Mouse (Mus musculus): ENCODE measurements around the gene Fryl.

The Fryl gene

DNA sequence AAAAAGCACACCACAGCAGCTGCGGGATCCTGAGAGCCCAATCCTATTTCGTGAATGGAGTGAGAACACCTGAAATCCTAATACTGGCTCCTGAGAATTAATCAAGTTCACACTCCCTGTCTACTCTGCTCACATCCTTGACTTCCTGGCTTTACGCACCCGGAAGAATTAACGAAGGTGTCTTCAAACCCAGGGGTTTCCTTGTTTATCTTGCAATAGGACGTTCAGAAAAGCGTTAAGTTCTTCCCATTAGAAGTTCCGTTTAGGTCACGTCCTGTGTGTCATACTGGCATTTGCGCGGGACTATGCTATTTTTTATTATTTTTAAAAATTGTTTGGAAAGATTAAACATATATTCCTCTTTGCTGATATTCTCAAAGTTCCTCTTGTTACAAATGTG is 677 bp upstream of the Fryl start:
- DNase-seq (ENCODE audit: low read depth, low spot score): no peak

DNA sequence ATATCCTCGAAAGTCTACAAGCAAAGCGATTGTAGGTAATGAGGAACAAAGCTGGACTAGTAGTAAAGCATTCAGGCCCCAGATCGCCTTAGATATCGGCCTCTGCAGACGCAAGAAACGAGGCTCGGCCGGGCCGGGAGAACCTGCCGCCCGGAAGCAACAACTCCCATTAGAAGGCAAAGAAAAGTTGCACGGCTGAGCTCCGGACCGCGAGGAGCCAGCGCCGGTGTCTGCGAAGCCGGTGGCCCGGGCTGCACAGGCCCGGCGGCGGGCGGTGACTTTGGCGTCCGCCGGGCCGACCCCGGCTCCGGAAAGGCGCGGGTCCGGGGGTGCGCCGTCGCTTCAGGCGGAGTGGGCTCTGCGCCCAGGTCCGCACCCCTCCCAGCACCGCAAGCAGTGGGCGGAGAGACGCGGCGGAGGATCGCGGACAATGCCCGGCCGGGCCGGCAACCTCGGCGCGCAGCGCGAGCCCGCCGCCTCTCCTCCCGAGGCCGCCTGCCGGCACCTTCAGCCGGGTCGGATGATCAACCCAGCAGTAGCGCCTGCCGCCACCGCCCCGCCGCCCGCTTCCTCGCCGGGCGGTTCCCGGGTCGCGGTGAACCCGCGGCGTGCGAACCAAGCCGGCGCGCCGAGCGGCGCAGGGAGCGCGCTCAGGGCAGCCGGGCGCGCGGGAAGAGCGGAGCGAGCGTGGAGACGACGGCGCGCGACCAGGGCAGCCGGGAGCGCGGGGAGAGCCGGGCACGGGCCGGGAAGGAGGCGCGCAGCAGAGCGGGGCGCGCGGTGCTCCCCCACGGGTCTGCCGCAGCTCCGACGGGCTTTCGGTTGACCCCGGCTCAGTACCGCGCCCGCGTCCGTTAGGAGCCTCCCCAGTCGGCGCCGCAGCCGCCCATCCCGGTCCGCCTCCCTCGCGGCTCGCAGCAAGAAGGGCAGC is 833 bp downstream of the Fryl start:
- peak; percentile 30 for DNase-seq (ENCODE audit: low read depth, low spot score)

DNA sequence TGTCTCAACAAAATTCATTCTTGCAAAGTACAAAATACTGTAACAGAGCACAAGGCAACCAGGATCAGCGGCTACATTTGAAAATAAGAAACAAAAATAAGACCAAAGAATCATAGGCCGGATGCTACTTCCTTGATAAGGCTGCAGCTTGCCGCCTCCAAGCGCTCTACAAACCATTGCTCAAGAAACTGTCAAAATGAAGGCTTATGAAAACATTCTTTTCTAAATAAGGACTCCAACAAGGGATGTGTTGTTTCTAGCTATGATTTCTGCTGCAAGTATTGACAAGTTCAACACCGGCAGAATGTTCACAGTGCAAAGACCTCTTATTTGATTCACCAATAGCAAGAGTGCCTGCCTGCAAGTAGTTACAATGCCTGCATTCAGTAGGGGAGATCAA is 1.8 kb downstream of the Fryl start:
- DNase-seq (ENCODE audit: low read depth, low spot score): peak; percentile 45

DNA sequence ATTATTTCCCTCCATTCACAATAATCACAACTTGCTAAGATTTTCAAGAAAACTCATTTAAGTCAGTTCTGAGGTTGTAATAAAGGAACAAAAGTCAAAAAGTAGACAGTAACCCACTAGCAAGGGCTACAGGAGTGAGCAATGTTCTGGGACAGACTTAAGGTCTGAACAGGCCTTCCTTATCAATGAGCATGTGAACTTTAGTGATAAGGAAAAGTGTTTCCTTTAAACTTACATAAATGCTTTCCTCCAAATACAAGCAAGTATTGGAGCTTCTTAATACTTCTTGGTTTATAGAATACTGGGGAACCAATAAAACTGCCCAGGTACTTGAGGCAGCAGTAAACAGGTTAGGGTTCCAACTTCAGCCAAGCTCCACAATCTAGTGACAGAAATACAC is 3.7 kb downstream of the Fryl start:
- DNase-seq (ENCODE audit: low read depth, low spot score): no peak

- no peak for DNase-seq (ENCODE audit: low read depth, low spot score)
These were observed 7.1 kb downstream of the Fryl start for GRCm38 (mm10) chr5:73249341-73249740.

DNA sequence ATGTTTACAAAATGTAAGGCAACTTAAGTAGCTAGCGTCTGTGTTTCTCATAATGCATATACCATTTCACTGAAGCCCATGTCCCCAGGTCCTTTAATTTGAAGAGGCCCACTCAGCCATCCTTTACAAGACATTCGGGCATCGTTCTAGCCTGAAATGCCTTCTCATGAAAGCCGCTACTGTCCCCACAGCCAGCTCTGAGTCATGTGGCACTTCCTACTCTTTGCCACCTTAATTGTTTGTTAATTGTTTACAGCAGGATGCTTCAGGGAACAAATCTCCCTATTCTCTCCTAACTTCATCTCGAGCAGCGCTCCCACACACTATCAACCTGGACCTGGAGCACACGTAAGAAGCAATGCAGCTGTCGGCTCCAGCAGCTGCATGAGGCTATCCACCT is 8.2 kb downstream of the Fryl start:
- no peak for DNase-seq (ENCODE audit: low read depth, low spot score)

GRCm38 (mm10) chr5:73246414-73246813 is 10.0 kb downstream of the Fryl start:
- no peak for DNase-seq (ENCODE audit: low read depth, low spot score)

- no peak for DNase-seq (ENCODE audit: low read depth, low spot score)
These were observed 12.0 kb downstream of the Fryl start for GRCm38 (mm10) chr5:73244403-73244802.

DNA sequence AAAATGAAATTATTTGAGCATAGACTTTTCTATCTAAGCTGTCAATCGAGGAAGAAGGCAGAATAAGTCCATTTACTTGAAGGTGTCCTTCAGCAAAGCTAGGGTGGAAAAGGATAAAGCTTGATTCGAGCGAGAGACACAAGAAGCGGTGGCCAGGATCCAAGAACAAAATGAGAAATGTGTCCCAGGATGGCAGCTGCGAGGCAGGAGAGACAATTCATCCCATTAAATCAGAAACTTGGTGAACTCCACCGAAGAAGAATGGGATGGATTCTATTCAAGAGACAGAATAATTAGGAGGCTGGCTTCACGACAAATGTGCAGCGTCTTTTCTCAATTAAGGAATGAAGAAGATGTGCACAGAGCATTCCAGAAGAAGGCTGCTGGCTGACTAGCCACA is 14.5 kb downstream of the Fryl start:
- no peak for DNase-seq (ENCODE audit: low read depth, low spot score)

DNA sequence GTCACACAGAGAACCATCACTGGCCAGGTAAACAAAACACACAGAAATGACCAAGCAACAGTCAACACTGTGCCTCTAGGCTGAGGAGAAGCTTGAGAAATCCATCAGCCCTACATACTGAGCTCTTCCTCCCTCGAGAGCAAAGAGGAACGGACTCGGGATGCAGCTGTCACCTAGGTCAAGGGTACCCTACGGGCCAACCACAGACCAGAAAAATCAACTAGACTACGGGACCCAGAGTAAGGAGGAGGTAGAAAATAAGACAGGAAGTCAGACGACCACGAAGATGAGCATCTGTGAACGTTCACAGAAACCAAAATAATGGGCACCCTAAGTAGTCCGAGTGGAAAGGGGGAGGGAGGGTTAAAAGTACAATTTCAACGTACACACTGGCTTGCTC is 15.1 kb downstream of the Fryl start:
- DNase-seq (ENCODE audit: low read depth, low spot score): no peak

DNA sequence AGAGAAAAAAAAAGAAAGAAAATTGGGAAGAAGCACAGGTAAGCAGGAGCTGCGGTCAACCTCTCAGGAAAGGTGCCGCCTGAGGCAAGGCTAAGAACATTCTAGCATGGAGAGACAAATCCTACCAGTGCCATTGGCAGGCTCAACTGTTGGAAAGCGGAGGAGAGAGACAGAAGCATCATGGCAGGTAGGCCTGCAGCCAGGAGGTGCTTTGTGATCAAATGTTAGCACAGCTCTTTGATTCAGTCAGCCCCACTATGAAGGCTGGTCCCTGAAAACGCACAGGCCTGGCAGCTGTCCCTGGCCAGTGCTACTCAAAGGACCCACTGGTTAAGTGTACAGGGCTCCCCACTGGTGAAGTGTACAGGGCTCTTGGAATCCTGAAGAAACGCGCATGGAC is 16.0 kb downstream of the Fryl start:
- no peak for DNase-seq (ENCODE audit: low read depth, low spot score)

GRCm38 (mm10) chr5:73236894-73237334 is 19.5 kb downstream of the Fryl start:
- DNase-seq (ENCODE audit: low read depth, low spot score): no peak

DNA sequence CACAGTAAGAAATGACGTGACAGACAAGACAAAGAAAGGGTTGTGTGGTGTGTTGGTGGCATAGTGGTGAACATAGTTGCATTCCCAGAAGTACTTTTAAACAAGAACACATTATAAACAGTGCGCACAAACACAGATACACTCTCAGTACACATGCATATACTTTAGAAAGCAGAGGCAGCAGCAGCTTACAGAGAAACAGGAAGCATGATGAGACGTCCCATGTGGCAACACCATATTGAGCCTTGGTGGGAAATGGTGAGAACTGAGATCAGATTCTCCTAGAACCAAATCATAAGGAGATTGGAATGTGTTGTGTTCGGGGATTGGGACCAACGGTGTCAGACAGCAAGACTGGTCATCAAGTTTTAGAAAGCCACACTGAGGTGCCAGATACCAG is 21.2 kb downstream of the Fryl start:
- no peak for DNase-seq (ENCODE audit: low read depth, low spot score)

DNA sequence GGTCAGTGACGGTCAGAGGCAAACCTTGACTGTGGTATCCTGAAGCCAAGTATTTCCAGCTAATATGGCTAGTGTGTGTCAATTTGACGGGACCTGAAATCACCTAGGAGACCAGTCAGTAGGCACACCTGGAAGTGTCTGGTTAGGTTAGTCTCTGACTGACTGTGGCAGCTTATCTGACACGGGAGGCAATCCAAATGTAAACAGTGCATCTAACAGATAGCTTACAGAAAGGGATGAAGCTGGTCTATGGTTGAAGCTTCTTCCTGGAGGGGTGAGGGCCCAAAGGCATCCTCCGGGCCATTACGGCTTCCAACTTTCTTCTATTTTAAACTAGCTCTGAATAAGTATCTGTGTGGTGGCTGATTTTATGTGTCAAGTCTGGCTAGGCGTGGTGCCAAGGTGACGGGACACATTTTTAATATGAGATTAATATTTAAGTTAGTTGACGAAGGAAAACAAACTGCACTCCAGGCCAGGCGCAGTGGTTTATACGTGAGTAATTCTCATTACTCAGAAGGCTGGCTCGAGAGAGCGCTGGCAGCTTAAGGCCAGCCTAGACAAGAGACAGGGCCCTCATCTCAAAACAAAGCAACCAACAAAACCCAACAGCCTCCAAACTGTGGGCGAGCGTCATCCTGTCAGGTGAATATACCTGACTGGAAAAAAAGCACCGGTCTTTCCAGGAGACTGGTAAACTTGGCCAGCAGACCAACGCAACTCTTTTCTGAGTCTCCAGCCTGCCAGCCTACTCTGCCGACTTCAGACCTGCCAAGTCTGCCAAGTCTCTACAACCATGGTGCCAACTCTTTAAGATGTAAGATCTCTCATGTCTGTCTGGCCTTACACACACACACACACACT is 23.2 kb downstream of the Fryl start:
- no peak for DNase-seq (ENCODE audit: low read depth, low spot score)

DNA sequence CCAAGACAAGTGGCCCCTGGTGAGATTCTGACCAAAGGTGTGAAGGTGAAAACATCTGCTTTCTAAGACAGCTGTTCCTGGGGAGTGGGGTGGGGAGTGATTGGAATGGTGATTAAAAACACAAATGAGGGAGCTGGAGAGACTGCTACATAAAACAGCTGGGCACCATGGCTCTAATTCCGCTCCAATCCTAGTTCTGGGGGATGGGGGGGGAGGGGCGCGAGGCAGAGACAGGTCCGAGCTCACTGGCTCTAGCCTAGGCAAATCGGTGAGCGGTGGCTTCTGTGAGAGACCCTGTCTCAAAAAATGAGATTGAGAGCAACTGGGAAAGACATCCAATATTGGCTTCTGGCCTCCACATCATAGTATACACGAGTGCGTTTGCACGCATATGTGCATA is 24.2 kb downstream of the Fryl start:
- DNase-seq (ENCODE audit: low read depth, low spot score): peak; percentile 28

- no peak for DNase-seq (ENCODE audit: low read depth, low spot score)
These were observed 24.6 kb downstream of the Fryl start for GRCm38 (mm10) chr5:73231835-73232234.

- no peak for DNase-seq (ENCODE audit: low read depth, low spot score)
These were observed 26.2 kb downstream of the Fryl start for GRCm38 (mm10) chr5:73230171-73230570.

DNA sequence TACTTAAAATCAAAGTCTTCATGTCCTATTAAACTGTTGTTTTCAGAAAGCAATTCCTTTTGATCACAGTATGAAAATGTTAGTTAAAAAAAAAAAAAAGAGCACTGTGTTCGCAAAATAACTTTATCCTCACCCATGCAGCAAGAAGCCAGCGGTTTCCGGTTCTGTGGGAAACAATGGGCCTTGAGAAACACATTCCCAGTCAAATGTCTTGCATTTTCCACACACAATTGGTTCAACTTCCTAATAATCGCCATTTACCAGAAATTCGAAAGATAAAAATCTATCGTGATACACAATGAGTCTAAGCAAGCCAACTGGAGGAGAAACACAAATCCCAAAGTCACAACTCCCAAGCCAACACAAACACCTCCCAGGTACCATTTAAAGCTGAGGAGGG is 27.0 kb downstream of the Fryl start:
- DNase-seq (ENCODE audit: low read depth, low spot score): no peak

- DNase-seq (ENCODE audit: low read depth, low spot score): no peak
These were observed 27.9 kb downstream of the Fryl start for GRCm38 (mm10) chr5:73228291-73229049.

DNA sequence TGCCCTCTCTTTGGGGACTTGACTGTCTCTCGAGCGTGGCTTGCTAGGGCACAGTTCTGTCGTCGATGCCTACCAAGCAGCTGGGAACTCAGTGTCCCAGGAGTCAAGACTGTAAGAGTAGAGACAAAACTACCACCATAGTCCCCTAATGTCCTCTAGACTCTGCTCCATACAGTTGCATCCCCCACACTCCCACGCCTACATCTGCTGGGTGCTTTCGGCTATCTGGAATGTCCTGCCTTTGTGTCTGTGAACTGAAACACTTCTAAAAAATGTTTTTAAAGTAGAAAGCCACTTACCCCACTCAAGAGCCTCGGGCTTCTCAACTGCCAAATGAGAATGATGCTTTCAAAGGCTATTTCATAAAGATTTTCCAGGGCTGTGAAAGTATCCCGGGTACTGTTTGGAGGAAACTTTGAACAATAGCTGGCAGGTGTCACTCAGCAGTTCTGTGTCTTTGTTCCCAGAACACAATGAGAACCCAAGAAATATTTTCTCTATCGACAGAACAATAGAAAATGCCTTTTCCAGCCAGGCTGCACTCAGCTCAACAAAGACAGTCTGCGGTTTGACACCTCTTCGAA is 28.8 kb downstream of the Fryl start:
- DNase-seq (ENCODE audit: low read depth, low spot score): no peak

GRCm38 (mm10) chr5:73223065-73223464 is 33.4 kb downstream of the Fryl start:
- DNase-seq (ENCODE audit: low read depth, low spot score): no peak

DNA sequence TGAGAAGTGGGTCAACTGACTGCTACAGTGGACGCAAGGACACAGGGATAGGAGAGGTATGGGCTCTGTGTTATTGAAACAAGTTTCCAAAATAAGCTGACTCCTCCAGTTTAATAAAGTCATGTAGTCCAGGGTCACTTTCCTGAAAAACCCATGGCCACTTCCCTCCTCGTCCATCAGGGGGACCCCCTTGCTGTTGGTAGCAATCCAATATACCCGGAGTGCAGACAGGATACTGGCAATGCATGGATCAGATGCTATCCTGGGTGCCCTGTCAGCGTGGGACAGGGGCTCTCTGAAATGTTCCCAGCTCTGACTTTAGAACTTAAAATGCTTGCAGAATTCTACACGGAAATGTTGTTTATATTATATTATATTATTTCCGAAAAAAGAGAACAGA is 34.0 kb downstream of the Fryl start:
- no peak for DNase-seq (ENCODE audit: low read depth, low spot score)
